Mouse (Mus musculus): ENCODE results near the gene Kif1bp. TPM values are rescaled to one million over a fixed set of nuclear protein-coding genes. Genes with fewer than 3 reads are reported as not detected.

Gene Kif1bp
- polyA plus RNA-seq, 1 experiment from 2014 or later, result 28.3 TPM

DNA sequence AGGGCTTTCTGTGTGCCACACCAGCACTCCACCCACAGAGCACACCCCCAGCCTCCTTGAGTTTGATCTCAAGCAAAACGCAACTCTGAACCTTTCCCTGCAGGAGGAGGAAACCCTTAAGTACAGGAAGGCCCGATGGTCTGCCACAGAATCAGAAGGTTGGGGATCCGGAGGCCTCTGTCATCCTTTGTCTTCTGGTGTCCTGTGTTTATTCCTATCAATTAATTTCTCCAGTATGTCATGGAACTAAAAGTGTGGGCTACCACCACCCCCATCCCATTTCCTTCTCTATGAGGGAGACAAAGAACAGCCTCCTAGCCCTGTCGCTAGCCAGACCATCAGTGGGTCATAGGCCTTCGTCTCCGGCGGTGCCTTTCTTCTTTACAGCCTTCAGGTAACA lies 43.7 kb downstream of the Kif1bp start:
- Histone ChIP-seq H3K9ac (ENCODE audit: low read depth, low read length) (no peak overlapping the region), H3K4me1 (replicated peaks; ENCODE audit: control insufficient read depth, insufficient read depth, low read length) (no peaks in the 10 kb centered on the region), H3K9me3 (ENCODE audit: control insufficient read depth, low read length) (no peaks in the 10 kb centered on the region), H3K27ac (ENCODE audit: low read depth, low read length) (no peak overlapping the region), H3K4me2 (no peak overlapping the region), H3K36me3 (ENCODE audit: control insufficient read depth, insufficient read depth, low read length) (no peaks in the 10 kb centered on the region), H3K27me3 (replicated peaks; ENCODE audit: control insufficient read depth, insufficient read depth, low read length) (no peaks in the 10 kb centered on the region), H3K4me3 (ENCODE audit: low read depth, low read length) (no peak overlapping the region)
- no peak for DNase-seq (ENCODE audit: low spot score)
- no peak for ATAC-seq (replicated peaks; ENCODE audit: low FRiP score)
- WGBS, result 78% methylated on average over 7 of the region's 7 CpGs

DNA sequence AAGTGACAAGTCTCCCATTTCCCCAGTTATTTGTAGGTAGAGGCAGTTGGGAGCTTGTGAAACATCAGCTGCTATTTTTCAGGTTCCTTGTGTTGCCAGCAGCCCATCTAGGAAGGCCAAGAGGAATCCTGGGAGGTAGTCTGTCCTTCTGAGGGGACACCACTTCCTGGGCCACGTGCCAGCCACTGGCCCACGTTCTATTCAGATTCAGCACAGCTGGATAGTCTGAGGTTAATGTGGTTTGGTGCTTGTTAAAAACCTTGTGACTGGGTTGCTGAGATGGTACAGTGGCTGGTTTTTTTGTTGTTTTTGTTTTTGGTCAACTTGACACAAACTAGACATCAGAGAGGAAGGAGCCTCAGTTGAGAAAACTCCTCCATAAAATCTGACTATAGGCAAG lies 45.4 kb downstream of the Kif1bp start:
- no peak overlapping the region for H3K9ac ChIP-seq (ENCODE audit: low read depth, low read length)
- H3K27me3 ChIP-seq (replicated peaks; ENCODE audit: control insufficient read depth, insufficient read depth, low read length), result no peaks in the 10 kb centered on the region
- 28% methylated on average over 2 of the region's 2 CpGs for WGBS
- ATAC-seq (replicated peaks; ENCODE audit: low FRiP score) (no peak), DNase-seq (ENCODE audit: low spot score) (no peak)
- H3K36me3 ChIP-seq (ENCODE audit: control insufficient read depth, insufficient read depth, low read length), result no peaks in the 10 kb centered on the region
- H3K27ac ChIP-seq (ENCODE audit: low read depth, low read length), result no peak overlapping the region
- H3K4me2 ChIP-seq, result no peak overlapping the region
- H3K9me3 ChIP-seq (ENCODE audit: control insufficient read depth, low read length), result no peaks in the 10 kb centered on the region
- H3K4me3 ChIP-seq (ENCODE audit: low read depth, low read length), result no peak overlapping the region
- no peaks in the 10 kb centered on the region for H3K4me1 ChIP-seq (replicated peaks; ENCODE audit: control insufficient read depth, insufficient read depth, low read length)

DNA sequence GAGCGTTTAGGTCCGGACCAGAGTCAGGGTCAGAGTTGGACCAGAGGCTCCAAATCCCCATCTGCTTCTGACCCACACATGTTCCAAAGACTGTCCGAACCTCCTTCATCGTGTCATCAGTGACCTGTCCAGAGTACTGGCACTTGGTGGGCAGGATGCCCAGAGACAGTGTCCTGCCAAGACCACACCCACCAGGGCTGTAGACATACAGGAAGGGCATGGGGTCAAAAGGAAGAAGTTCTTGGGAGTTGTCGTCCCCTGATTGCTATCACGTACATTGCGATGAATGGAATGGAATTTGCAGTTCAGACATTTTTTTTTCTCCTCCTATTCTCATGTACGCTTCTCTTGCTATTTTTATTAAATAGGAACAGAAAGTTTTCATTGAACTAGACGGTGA lies 48.1 kb downstream of the Kif1bp start:
- no peaks in the 10 kb centered on the region for H3K9me3 ChIP-seq (ENCODE audit: control insufficient read depth, low read length)
- 73% methylated on average over 9 of the region's 9 CpGs for WGBS
- no peak overlapping the region for H3K4me2 ChIP-seq
- no peaks in the 10 kb centered on the region for H3K36me3 ChIP-seq (ENCODE audit: control insufficient read depth, insufficient read depth, low read length)
- no peaks in the 10 kb centered on the region for H3K27me3 ChIP-seq (replicated peaks; ENCODE audit: control insufficient read depth, insufficient read depth, low read length)
- H3K9ac ChIP-seq (ENCODE audit: low read depth, low read length), result no peak overlapping the region
- ATAC-seq (replicated peaks; ENCODE audit: low FRiP score) (no peak), DNase-seq (ENCODE audit: low spot score) (no peak)
- H3K4me1 ChIP-seq (replicated peaks; ENCODE audit: control insufficient read depth, insufficient read depth, low read length), result no peaks in the 10 kb centered on the region
- no peak overlapping the region for H3K27ac ChIP-seq (ENCODE audit: low read depth, low read length)
- no peak overlapping the region for H3K4me3 ChIP-seq (ENCODE audit: low read depth, low read length)

DNA sequence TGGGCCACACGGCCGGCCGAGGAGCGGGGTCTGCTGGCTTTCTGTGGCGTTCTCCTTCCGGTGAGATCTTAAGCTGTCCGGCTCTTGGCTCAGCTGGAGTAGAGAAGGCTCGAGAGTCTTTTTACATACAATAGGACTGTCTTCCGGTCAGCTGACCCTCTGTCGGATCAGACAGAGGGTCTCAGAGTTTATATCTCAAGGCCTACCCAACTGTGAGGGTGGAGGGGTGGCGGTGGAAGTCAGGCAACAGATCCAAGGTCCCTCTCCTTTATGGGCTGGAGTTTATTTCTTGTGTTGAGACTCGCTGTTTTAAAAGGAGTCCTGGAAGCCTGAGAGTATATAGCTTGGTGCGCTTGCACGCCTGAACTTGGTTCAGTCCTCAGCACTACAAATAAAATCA lies 50.9 kb downstream of the Kif1bp start, which contains the start of gene Srgn:
Gene Srgn (minus strand): TSS at position 101 of the 400 bp plus-strand sequence.
- no peaks in the 10 kb centered on the region for H3K36me3 ChIP-seq (ENCODE audit: control insufficient read depth, insufficient read depth, low read length)
- WGBS, result 84% methylated on average over 14 of the region's 14 CpGs

DNA sequence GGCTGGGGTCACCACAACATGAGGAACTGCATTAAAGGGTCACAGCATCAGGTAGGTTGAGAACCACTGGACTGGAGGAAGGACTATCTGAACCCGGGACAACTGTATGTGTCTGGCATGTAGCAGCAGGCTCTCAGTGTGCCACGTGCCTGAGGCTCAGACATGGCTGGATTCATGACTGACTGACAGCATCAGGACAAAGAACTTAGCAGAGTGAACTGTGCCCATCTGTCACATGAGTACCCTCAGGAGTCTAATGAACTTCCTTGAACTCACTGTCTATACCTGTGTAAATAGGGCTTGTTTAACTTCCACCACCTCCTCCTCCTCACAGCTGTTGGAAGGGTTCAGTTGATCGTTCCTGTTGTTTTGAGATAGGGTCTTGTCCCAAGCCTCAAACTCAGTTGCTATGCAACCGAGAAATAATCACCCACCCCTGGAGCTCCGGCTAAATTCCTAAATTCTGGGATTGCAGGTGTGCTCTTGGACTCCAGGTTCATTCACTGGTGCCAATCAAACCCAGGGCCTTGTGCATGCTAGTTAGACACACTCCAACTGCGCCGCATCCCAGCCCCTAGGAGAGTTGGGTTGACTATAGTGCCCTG lies 55.8 kb downstream of the Kif1bp start:
- 75% methylated on average over 7 of the region's 7 CpGs for WGBS
- Histone ChIP-seq H3K9ac (ENCODE audit: low read depth, low read length) (no peak overlapping the region), H3K27ac (ENCODE audit: low read depth, low read length) (no peak overlapping the region), H3K9me3 (ENCODE audit: control insufficient read depth, low read length) (no peaks in the 10 kb centered on the region), H3K4me2 (no peak overlapping the region), H3K27me3 (replicated peaks; ENCODE audit: control insufficient read depth, insufficient read depth, low read length) (no peaks in the 10 kb centered on the region), H3K4me1 (replicated peaks; ENCODE audit: control insufficient read depth, insufficient read depth, low read length) (peaks cover 24% of the 10 kb centered on the region), H3K36me3 (ENCODE audit: control insufficient read depth, insufficient read depth, low read length) (no peaks in the 10 kb centered on the region), H3K4me3 (ENCODE audit: low read depth, low read length) (no peak overlapping the region)
- DNase-seq (ENCODE audit: low spot score) (no peak), ATAC-seq (replicated peaks; ENCODE audit: low FRiP score) (no peak)

More for the DNA sequence above, 50.9 kb downstream of the Kif1bp start, which contains the start of gene Srgn:
- Histone ChIP-seq H3K27me3 (replicated peaks; ENCODE audit: control insufficient read depth, insufficient read depth, low read length) (no peaks in the 10 kb centered on the region), H3K9ac (ENCODE audit: low read depth, low read length) (no peak within 1 kb of the TSS), H3K4me3 (ENCODE audit: low read depth, low read length) (no peak within 1 kb of the TSS), H3K4me2 (no peak within 1 kb of the TSS), H3K4me1 (replicated peaks; ENCODE audit: control insufficient read depth, insufficient read depth, low read length) (peaks cover 3% of the 10 kb centered on the region; the same call in 1 of the 2 replicates), H3K27ac (ENCODE audit: low read depth, low read length) (no peak within 1 kb of the TSS), H3K9me3 (ENCODE audit: control insufficient read depth, low read length) (no peaks in the 10 kb centered on the region)
- DNase-seq (ENCODE audit: low spot score) (no peak), ATAC-seq (replicated peaks; ENCODE audit: low FRiP score) (no peak)

DNA sequence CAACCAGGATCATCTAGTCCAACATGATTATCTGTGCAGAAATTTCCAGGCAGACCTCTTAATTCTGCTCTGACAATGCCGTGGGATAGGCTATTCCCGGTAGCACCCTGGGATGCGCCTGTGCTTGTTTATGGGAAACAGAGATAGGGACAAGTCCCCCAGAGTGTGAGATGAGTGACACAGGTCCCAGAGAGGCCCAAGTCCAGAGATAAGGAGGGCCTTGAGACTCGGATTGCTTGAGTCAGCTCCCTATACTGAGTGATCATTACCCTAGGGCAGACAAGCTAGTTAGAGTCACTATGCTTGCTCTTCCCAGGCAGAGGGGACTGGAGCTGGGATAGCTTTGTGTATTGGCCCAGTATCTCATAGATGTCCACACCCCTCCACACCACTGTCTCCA lies 56.5 kb downstream of the Kif1bp start:
- H3K9me3 ChIP-seq (ENCODE audit: control insufficient read depth, low read length), result no peaks in the 10 kb centered on the region
- 0 out of 2 replicates have a peak overlapping the region, but pooled peaks have one; percentile 6 for H3K4me2 ChIP-seq
- H3K27ac ChIP-seq (ENCODE audit: low read depth, low read length), result no peak overlapping the region
- no peak overlapping the region for H3K4me3 ChIP-seq (ENCODE audit: low read depth, low read length)
- DNase-seq (ENCODE audit: low spot score) (no peak), ATAC-seq (replicated peaks; ENCODE audit: low FRiP score) (peak; percentile 75; the same call in 1 of the 2 replicates)
- H3K4me1 ChIP-seq (replicated peaks; ENCODE audit: control insufficient read depth, insufficient read depth, low read length), result peaks cover 27% of the 10 kb centered on the region
- no peaks in the 10 kb centered on the region for H3K27me3 ChIP-seq (replicated peaks; ENCODE audit: control insufficient read depth, insufficient read depth, low read length)
- H3K36me3 ChIP-seq (ENCODE audit: control insufficient read depth, insufficient read depth, low read length), result no peaks in the 10 kb centered on the region
- WGBS, result 22% methylated on average over 4 of the region's 4 CpGs
- H3K9ac ChIP-seq (ENCODE audit: low read depth, low read length), result no peak overlapping the region

DNA sequence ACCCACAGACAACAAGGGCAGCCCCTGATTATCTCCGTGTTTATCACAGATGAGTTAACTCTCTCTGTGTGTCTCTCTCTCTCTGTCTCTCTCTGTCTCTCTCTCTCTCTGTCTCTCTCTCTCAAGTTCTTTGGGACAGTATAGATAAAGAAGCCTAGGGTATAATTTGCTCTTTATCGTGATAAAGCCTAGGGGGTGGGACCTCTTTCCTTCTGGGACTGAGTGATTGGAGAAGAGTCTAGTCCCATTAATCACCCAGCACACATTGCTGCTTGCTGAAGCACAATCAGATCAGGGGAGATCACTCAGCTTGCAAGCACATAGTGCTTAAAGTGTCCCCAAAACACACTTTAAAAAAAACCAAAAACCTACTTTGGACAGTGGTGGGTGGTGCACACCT lies 57.3 kb downstream of the Kif1bp start:
- H3K4me2 ChIP-seq, result peak overlapping the region; percentile 36; the same call in 1 of the 2 replicates
- peak; percentile 89 for ATAC-seq (replicated peaks; ENCODE audit: low FRiP score)
- peaks cover 27% of the 10 kb centered on the region for H3K4me1 ChIP-seq (replicated peaks; ENCODE audit: control insufficient read depth, insufficient read depth, low read length)
- H3K9me3 ChIP-seq (ENCODE audit: control insufficient read depth, low read length), result no peaks in the 10 kb centered on the region
- peak overlapping the region; percentile 49 for H3K27ac ChIP-seq (ENCODE audit: low read depth, low read length)
- no peak overlapping the region for H3K9ac ChIP-seq (ENCODE audit: low read depth, low read length)
- no peaks in the 10 kb centered on the region for H3K27me3 ChIP-seq (replicated peaks; ENCODE audit: control insufficient read depth, insufficient read depth, low read length)
- H3K4me3 ChIP-seq (ENCODE audit: low read depth, low read length), result no peak overlapping the region
- 38% methylated on average over 2 of the region's 2 CpGs for WGBS
- H3K36me3 ChIP-seq (ENCODE audit: control insufficient read depth, insufficient read depth, low read length), result no peaks in the 10 kb centered on the region
- no peak for DNase-seq (ENCODE audit: low spot score)

DNA sequence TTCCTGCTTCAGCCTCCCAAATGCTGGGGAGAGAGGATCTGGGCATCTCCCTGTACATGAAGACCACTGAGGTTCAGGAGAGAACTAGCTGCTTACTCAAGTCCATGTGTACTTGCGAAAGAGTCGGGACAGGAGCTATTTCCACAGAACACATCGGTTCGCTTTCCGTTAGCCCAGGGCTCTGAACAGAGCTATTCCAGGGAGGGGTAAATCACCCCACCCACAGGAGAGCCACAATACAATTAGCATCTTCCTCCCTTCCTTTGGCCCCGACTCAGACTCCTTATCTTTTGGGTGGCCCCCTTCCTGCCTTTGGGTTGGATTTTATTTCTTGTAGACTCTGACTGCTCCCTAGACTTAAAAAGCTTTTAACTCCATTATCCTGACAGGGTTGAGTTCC lies 60.7 kb downstream of the Kif1bp start:
- peaks cover 25% of the 10 kb centered on the region for H3K4me1 ChIP-seq (replicated peaks; ENCODE audit: control insufficient read depth, insufficient read depth, low read length)
- H3K4me3 ChIP-seq (ENCODE audit: low read depth, low read length), result no peak overlapping the region
- H3K36me3 ChIP-seq (ENCODE audit: control insufficient read depth, insufficient read depth, low read length), result no peaks in the 10 kb centered on the region
- no peak overlapping the region for H3K4me2 ChIP-seq
- no peak for DNase-seq (ENCODE audit: low spot score)
- no peak overlapping the region for H3K9ac ChIP-seq (ENCODE audit: low read depth, low read length)
- ATAC-seq (replicated peaks; ENCODE audit: low FRiP score), result no peak
- 70% methylated on average over 6 of the region's 6 CpGs for WGBS
- H3K9me3 ChIP-seq (ENCODE audit: control insufficient read depth, low read length), result no peaks in the 10 kb centered on the region
- no peaks in the 10 kb centered on the region for H3K27me3 ChIP-seq (replicated peaks; ENCODE audit: control insufficient read depth, insufficient read depth, low read length)
- H3K27ac ChIP-seq (ENCODE audit: low read depth, low read length), result no peak overlapping the region

DNA sequence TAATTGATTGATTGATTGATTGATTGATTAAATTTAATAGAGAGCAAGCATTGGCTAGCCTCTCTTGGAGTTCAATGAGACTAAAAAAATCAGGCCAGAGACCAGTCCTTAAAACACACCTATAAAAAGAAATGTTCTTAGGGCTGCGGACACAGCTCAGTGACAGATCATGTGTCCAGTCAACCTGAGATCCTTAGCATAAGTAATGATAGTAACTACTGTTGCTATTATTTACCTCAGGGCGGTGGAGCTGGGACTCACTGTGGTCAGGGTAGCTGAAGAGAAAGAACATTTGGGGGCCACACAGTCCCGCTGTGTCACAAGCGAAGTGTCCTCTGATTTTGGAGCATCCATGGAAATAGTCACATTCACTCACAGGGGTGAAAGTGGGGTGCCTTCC lies 65.4 kb downstream of the Kif1bp start:
- 93% methylated on average over 4 of the region's 4 CpGs for WGBS
- no peak for ATAC-seq (replicated peaks; ENCODE audit: low FRiP score)

More for the DNA sequence above, 65.4 kb downstream of the Kif1bp start:
- no peak overlapping the region for H3K4me2 ChIP-seq
- no peak overlapping the region for H3K4me3 ChIP-seq (ENCODE audit: low read depth, low read length)
- no peaks in the 10 kb centered on the region for H3K27me3 ChIP-seq (replicated peaks; ENCODE audit: control insufficient read depth, insufficient read depth, low read length)
- H3K27ac ChIP-seq (ENCODE audit: low read depth, low read length), result no peak overlapping the region
- H3K36me3 ChIP-seq (ENCODE audit: control insufficient read depth, insufficient read depth, low read length), result no peaks in the 10 kb centered on the region
- no peak overlapping the region for H3K9ac ChIP-seq (ENCODE audit: low read depth, low read length)
- H3K4me1 ChIP-seq (replicated peaks; ENCODE audit: control insufficient read depth, insufficient read depth, low read length), result peaks cover 17% of the 10 kb centered on the region
- DNase-seq (ENCODE audit: low spot score), result no peak
- H3K9me3 ChIP-seq (ENCODE audit: control insufficient read depth, low read length), result no peaks in the 10 kb centered on the region
